Mouse (Mus musculus) adrenal gland (tissue): Measurements from ENCODE around the gene Fry.

Experiments used
- intact Hi-C: fragments of 180-260 bp; cut with DNase I; formaldehyde crosslinking; loops from one replicate; pipeline ENCODE4 v1.15.1; 2025

Fry gene

DNA sequence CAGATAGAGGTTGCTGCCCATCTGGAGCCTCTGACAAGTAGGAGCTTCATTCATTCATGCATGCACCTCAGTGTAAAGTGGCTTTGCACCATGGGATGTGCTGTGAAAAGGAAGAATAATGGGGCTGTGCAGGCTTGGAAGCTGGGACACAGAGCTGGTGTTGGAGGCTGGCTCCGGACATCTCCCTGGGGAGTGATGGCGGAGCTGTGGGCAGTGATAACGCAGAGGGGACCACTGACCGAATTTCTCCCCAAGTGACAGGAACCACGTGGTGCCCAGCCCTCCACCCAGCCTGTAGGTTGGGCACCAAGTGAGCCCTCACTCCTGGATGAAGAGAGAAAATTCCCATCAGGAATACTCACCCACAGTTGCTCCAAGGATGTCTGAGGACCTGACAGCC is 207.0 kb downstream of the Fry start:
- intact Hi-C loops: no loop called here

DNA sequence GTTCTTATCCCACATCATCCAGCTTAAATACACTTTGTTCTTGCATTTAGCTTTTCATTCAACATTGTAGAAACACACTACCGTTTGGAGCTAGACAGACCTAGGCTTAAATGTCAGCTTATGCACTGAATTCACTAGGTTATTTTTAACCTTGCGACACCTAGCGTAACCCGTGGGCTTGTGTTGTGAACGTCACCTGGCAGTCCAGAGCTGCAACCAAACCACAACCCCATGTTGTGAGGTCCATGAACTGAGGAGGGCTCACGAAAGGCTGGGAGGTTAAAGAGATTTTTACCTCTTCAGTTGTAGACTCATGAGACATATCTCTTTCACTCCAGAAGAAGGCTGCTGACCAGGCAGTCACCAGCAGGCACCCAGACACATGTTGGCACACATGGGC is 210.2 kb downstream of the Fry start:
- intact Hi-C loops: no loop called here

- intact Hi-C loops: loop anchor here (10.0 kb wide), 1 partner anchor 157 kb away; no protein-coding TSS in a partner anchor
These were observed 213.4 kb downstream of the Fry start for GRCm38 (mm10) chr5:150331821-150332220.

DNA sequence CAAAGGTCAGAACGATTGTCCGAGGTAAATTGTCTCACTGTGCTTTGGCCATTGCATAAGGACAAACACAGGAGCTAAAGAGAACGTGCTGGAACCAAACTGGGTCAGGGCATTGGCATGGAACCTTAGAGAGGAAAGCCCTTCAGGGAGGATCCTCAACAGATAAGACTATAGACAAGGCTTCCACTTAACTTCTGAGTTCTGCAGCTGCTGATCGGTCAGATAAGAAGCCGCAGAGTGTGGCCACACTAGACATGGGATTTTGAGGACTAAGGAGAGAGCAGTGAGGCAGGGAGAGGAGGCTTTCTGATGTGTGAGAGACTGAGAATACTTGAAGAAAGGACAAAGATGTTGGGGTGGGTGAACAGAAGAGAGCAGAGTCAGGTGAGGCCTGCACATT is 214.4 kb downstream of the Fry start:
- intact Hi-C loops: loop anchor here (10.0 kb wide), 1 partner anchor 158 kb away; no protein-coding TSS in a partner anchor

- intact Hi-C loops: loop anchor here (10.0 kb wide), 1 partner anchor 159 kb away; no protein-coding TSS in a partner anchor
These were observed 214.9 kb downstream of the Fry start for GRCm38 (mm10) chr5:150333328-150333731.

- intact Hi-C loops: loop anchor here (10.0 kb wide), 1 partner anchor 162 kb away; no protein-coding TSS in a partner anchor
These were observed 218.0 kb downstream of the Fry start for GRCm38 (mm10) chr5:150336451-150336850.

DNA sequence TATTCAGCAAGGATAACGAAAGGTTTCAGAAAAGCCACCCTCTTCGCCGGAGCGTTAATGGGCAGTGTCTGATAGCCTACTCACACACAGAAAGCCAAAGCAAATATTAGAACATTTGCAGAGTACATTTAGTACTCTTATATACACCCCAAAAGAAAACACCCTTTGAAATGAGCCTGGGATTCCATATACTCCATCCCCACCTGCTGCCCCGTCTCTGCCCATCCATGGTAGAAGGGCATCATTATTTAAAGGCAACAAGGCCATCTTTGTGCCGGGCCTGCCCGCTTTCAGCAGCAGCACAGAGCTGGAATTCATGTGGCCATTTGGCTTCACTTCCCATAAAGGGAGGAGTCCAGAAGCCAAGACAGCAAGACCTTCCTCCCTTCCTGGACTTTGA is 219.3 kb downstream of the Fry start:
- intact Hi-C loops: loop anchor here (10.0 kb wide), 1 partner anchor 163 kb away; no protein-coding TSS in a partner anchor

DNA sequence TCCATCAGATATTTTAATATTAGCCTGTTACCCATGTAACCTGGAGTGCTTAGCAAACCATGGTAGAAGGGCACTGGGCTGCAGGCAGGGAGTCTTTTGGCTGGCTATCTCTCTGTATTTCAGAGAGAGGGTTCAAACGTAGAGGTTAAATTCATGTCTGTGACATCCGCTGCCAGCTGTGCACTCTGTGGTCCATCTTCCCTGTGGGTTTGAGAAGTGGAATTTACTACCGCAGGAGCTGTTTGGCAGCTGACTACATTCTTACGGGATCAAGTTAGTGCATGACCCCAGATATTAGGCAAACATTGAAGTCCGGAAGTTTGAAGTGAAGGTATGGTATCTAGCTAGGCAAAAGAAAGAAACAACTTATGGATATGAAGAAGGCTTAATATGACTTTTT is 222.5 kb downstream of the Fry start:
- intact Hi-C loops: no loop called here

- intact Hi-C loops: no loop called here
These were observed 223.7 kb downstream of the Fry start for GRCm38 (mm10) chr5:150342139-150342538.

DNA sequence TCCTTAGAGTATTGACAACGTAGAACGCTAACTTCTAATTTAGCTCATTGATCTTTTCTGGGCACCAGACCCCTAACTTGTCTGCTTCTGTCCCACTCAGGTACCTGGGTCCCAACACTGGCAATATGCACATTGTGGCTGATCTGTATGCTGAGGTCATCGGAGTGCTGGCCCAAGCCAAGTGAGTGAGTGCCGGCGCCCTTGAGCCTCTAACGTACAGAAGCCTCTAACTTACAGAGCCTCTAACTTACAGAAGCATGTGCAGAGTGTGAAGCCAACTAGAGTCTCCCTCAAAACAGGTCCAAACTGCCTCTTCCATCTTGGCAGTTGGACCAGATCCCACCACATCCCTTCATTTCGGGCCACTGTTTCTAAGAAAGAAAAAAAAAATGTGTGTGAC is 227.5 kb downstream of the Fry start:
- intact Hi-C loops: no loop called here

DNA sequence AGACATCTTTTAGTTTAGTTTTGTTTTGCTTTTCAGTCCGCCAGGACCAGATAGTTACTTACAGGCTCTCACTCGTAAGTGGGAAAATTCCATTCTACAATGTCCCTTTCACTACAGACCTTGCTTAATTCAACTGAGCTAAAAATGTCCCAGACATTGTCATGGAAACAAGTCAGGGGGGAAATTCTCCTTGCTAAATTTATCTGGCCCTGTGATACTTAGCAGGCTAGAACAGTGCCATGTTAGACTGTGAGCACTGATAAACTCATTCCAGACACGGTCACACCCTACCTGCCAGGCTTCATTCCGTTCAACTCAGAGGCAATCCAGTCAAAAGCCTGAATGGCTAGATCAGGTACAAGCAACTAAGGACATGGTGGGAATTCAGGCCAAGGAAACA is 227.9 kb downstream of the Fry start:
- intact Hi-C loops: no loop called here

DNA sequence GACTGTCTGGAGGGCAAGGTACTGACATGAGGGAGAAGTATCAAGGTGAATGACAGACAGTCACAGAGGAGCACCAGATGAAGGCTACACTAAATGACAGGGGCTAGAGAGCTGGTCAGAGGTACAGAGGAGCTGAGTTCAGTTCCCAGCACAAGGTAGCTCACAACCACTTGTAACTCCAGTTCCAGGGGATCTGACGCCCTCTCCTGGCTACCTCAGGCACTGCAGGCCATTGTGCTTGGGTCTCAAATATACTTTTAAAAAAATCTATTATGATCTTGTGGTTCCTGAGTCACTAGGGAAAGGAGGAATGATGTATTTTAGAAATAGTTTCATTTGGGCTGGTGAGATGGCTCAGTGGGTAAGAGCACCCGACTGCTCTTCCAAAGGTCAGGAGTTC is 229.4 kb downstream of the Fry start:
- intact Hi-C loops: no loop called here

GRCm38 (mm10) chr5:150348302-150348701 is 229.9 kb downstream of the Fry start:
- intact Hi-C loops: no loop called here

DNA sequence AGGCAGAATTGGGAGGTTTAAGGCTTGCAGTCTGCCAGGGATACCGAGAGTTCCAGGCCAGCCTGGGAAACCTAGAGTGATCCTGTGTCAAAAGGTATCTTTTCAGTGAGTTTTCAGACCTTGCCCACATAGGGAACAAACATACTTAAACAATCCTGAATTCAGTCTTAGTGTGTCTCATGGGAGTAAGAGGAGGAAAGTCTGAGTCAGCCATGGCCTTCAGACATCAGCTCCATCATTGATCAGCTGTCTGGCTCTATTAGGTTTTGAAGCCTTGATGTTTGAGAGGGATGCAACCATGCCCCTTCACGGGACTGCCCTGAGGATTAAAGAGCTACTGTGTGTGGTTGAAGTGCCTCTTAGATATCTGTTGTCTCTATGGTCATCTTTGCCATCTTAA is 232.7 kb downstream of the Fry start:
- intact Hi-C loops: no loop called here

GRCm38 (mm10) chr5:150358671-150359070 is 240.2 kb downstream of the Fry start:
- intact Hi-C loops: no loop called here

DNA sequence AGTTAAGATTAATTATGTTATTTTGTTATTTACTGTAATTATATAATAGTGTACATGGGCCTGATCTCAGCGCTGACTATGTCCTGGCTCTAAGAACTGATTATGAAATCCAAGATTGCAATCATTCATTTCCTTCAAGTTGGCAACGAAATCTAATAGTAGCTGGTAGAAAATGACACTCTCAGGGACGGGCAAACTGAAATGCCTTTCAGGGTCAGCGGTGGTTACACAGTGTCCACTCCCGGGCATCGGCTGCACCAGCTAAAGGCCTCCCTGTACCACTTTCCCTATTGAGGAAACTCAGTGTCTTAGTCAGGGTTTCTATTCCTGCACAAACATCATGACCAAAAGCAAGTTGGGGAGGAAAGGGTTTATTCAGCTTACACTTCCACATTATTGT is 243.8 kb downstream of the Fry start:
- intact Hi-C loops: no loop called here

DNA sequence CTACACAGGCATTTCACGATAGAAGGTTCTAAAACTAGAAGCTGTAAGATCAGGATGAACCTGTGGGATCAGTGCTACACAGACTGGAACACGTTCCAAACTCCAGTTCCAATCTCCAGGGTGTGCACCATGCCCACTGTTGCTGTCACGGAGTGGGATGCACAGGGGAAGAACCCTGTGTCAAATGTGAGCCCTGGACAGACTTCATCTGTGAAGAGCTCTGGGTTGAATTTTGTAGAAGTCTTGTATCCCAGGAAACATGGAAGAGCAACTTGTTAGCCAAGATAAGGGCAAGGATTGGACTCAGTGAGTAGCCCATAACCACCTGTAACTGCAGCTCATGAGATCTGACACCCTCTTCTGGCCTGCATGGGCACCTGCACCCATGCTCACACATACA is 246.2 kb downstream of the Fry start:
- intact Hi-C loops: no loop called here

- intact Hi-C loops: no loop called here
These were observed 248.6 kb downstream of the Fry start for GRCm38 (mm10) chr5:150367027-150367426.

DNA sequence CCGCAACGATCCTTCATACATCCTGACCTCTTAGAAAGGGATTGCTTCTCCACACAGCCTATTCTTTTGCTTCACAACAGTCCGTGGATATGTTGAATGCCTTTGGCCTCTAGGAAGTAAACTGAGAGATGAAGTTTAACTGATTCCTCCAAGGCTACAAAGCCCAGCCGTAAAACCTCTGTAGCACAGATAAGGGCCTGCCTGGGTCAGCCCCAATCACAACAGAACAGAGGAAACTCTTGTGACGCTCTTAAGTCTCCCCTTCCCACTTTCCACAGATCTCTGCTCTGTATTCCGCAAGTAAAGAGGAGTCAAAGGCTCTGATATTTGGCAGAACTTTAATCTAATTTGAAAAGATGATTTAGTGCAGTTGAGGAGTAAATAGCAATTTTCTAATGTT is 251.8 kb downstream of the Fry start:
- intact Hi-C loops: no loop called here

- intact Hi-C loops: no loop called here
These were observed 252.4 kb downstream of the Fry start for GRCm38 (mm10) chr5:150370895-150371294.

DNA sequence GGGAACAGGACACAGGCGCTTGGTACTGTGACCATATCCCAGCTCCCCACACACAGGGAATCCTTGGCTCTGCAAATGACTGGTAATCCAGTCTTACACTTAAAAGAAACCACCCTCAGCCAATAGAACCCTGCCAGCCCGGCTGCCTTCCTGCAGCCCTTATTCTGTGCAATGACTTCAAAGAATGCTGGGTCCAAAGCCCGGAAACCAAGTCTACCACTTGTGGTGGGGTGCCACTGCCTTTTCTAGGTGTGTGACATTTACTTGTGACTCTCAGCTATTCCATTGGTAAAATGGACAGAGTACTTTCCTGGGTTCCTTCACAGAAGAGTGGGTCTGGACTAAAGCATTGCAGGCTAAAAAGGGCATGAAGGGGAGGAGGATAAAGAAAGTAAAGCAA is 254.5 kb downstream of the Fry start:
- intact Hi-C loops: no loop called here

- intact Hi-C loops: no loop called here
These were observed 256.5 kb downstream of the Fry start for GRCm38 (mm10) chr5:150374778-150375559.

- intact Hi-C loops: no loop called here
These were observed 260.1 kb downstream of the Fry start for GRCm38 (mm10) chr5:150378586-150378985.
